Mouse (Mus musculus): ENCODE results near the gene Itgb4.

Gene Itgb4

DNA sequence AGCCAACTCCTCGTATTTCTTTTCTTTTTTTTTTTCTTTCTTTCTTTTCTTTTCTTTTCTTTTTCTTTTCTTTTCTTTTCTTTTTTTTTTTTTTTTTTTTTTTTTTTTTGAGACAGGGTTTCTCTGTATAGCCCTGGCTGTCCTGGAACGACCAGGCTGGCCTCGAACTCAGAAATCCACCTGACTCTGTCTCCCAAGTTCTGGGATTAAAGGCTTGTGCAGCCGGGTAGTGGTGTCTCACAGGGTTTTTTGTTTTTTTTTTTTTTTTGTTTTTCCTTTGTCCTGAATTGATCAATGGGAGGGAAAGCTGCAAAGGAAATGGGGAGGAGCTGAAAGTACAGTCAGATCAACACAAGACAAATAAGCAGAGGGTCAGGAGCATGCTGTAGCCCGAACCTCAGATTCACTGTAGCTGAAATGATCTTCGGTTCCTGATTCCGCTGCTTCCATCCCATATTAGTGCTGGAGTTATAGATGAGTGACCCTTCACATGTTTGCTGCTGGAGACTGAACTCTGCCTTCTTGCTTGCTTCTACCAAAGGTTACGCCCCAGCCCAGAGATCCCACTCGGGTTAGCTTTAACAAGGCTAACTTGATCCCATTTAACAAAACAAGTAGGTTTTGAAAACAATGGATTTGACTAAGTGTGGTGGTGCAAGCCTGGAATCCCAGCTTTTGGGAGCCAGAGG is 53.8 kb downstream of the Itgb4 start:
- no peak for DNase-seq (ENCODE audit: low spot score)

DNA sequence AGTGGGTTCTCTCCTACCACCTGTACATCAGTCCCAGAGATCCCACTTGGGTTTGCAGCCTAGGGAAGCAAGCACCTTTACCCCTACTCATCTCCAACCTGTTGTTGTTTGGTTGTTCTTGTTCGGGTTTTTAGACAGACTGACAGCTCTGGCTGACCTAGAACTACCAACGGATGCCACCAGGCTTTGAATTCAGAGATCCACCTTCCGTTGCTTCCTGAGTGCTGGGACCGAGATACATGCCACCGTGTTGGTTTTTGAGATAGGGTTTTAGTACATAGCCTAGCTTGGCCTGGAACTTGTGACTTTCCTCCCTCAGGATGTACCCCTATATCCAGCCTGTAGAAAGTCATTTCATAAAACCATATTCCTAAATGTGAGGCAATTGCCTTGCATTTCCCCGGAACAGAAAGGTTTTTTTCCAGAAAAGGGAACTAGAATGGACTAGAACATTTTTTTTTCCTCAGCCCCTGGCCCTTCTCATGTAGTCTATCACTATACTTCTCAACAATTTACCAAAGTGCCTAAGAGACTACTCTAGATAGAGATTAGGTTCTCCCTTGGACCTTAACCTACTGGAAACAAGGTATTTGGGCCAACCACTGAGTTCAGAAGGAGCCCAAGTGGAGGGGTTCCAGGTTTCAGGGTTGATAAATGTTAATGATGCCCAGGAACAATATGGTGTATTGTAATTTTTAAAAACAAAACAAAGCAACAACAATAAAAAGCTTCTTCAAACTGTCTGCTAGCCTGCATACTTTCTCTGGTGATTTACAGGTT is 54.8 kb downstream of the Itgb4 start:
- no peak for DNase-seq (ENCODE audit: low spot score)

DNA sequence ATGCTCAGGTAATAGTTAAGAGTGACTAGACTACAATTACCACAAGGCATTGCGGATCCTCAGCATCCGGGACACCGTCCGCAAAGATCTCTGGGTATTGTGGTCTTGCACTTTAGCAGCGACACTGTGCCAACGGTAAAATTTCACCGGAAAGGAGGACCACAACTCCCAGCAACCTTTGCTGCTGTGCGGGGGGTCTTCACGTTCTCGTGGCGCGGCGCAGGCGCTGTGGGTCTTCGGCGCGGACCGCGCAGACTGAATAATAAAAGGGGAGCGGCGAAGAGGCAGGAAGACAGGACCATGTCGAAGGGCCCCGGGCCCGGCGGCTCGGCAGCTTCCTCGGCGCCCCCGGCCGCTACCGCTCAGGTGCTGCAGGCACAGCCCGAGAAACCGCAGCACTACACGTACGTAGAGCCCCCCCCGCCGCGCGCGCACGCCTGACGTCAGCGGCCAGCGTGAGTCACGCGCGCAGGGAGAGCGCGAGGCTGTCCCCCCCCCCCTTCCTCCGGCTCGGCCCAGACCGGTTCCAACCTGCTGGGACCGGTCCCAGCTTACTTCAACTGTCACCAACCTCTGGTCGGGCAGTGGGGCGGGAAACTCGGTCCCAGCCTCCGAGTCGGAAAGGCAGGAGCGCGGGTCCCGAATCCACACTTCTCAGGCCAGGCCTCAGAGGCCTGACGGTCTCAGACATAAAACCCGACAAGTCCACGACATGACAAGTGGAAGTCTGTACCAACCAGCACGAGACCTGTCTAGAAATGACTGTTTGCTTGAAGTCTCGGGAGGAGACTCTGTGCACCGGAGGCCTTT is 55.8 kb downstream of the Itgb4 start, which contains the start of gene Unk:
Gene Unk (plus strand): TSS at position 235 of the 810 bp plus-strand sequence.
- DNase-seq (ENCODE audit: low spot score): peak; percentile 98

DNA sequence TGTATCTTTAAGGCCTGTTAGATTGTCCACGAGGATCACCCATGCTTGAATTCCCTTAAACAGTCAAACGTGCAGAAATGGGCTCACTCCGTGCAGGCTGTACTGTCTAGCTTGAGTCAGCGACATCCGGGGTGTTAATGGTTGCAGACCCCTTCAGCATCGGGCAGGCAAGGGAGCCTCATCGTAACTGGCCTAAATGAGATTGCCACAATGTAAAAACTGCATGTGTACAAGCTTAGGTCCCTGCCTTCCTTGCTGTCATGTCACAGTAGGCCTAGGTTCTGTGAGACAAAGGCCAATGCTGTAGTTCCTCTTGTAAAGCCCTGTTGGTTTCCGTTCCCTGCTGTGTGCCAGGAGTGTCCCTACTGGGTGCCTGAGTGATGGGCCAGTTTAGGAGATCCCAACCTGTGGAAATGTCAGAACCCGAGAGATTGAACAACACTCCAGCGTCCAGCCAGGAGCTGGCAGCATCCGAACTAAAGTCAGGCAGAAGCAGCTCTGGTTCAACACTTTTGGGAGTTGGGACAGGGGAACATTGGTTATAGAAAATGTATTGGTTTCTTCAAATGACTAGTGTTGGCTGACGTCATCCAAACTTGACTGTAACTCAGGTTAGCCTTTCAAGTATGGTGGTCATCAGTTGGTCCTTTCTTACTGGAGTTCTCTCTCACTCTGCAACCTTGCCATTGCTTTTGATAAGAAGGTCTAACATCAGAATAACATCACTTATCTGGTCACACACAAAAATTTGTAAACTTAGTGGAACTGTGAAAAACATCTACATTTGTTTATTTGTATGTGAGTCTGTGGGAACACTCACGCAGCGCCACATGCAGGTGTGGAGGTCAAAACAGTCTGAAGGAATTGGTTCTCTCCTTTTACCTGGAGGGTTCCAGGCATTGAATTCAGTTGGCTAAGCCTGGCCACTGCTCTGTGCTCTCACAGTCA is 56.7 kb downstream of the Itgb4 start:
- no peak for DNase-seq (ENCODE audit: low spot score)

DNA sequence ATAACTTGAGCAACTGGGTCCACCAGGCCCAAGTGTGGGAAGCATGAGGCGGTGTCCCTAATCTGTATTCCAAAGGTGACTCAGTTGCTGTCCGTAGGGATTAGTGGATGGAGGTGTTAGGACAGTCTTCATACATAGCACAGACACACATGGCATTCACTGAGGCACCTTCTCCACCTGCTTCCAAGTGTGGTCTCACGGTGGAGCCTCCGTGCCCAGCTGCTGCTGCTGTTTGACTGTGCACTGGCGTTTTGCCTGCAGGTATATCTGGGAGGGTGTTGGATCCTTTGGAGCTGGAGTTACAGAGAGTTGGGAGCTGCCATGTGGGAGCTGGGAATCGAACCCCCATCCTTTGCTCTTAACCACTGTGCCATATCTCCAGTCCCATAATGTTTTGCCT is 60.1 kb downstream of the Itgb4 start:
- no peak for DNase-seq (ENCODE audit: low spot score)

GRCm38 (mm10) chr11:116036671-116037070 is 62.2 kb downstream of the Itgb4 start:
- no peak for DNase-seq (ENCODE audit: low spot score)

DNA sequence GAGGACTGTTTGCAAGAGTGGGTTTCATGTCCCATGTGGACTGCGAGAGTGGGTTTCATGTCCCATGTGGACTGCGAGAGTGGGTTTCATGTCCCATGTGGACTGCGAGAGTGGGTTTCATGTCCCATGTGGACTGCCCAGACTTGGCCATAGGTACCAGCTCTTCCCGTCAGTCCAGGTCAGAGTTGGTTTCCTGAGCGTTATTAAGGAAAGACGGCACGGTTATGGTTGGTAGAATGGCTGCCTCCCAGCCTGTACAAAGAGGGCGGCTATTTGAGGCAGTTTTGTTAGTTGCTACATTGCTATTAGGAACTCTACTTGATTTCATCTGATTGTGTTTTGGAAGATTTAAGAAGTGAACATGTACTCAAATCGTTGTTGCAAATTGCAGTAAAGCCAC is 63.3 kb downstream of the Itgb4 start:
- no peak for DNase-seq (ENCODE audit: low spot score)

DNA sequence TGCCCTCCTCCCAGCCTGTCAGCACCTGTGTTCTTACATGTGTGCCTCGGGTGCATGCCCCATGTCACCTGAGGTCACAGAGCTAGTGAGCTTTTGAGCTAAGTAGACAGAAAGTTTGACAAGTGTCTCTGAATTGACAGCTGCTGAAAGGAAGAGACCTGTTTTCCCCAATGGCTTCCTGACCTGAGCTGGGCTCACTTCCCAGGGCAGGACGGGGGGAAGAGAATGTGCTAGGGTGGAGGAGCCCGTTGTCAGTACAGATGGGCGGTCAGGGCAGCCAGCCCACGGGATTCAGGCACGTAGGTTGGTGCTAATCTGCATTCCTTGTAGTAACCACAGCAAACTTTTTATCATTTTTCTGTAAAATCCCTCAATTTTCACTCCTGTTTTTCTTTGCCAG is 66.1 kb downstream of the Itgb4 start:
- no peak for DNase-seq (ENCODE audit: low spot score)

GRCm38 (mm10) chr11:116041833-116042232 is 67.3 kb downstream of the Itgb4 start:
- no peak for DNase-seq (ENCODE audit: low spot score)

DNA sequence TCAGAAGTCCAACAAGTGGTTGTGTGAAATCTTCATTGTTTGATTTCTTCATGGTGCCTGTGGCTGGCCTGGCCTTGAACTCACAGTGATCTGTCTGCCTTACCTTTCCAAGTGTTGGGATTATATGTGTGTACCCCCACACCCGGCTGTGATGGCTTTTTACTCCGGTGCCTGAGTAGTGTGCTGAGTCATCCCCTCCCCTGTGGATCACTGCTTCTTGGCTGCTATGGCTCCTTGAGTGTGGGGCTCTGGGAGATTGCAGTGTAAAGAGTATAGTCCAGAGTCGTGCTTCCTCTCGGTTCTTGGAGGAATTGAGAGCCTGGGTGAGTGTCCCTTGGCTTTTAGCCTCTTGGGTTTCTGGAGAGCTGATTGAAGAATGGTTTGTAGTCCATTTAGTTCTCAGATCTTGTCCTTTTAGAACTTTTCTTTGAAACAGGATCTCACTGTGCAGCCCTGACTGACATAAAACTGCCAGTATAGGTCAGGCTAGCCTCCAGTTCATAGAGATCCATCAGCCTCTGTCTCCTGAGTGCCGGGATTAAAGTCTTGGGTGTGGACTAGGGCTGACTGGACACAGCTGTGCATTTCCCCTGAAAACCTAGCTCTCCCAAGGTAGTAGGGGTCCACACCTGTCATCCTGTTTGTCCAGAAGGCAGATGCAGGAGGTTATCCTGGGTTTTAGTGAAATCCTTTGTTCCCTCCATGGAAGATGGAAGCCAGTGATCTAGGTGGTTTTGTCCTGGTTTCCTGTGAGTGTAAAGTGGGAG is 68.0 kb downstream of the Itgb4 start:
- no peak for DNase-seq (ENCODE audit: low spot score)

DNA sequence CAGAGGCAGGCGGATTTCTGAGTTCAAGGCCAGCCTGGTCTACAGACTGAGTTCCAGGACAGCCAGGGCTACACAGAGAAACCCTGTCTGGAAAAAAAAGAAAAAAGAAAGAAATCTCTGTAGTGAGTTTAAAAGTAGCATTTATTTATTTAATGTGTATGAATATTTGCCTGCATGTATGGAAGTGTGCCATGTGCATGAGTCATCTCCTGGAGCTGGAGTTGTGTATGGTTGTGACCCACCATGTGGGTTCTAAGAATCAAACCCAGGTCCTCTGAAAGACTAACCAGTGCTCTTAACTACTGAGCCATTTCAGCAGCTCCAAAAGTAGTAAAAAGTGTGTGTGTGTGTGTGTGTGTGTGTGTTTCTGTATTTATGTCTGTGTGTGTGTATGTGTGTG is 68.8 kb downstream of the Itgb4 start:
- DNase-seq (ENCODE audit: low spot score): no peak

DNA sequence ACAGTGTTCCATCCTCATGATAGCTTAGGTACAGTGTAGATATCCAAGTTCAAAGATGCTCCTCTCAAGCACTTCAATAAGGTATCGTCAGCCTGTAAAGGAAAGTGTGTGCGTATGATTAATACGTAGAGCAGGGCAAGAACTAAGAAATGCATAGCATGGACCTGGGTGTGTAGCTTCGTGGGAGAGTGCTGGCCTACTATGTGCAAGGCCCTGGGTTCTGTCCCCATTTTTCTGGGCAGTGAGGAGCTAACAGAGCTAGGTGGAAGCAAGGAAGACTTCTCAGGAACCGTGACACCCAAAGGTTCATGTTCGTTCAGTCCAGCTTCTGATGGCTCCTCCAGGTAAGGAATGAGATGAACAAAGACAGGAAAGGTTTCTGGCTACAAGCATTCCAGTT is 70.7 kb downstream of the Itgb4 start:
- DNase-seq (ENCODE audit: low spot score): no peak

DNA sequence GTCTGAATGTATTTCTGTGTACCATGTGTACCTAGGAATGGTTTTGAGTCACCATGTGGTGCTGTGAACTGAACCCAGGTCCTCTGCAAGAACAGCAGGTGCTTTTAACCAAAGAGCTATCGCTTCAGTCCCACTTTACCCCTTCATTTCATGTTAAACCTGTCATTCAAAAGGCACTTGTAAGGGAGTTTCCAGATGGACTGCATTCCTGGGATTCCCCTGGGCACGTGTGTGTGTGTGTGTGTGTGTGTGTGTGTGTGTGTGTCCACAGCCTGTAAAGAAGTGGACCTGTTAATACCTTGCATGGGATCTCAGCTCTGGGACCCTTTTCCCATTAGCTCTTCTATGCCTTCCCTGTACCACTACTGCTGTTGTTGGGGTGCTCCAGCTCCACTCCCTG is 75.1 kb downstream of the Itgb4 start:
- DNase-seq (ENCODE audit: low spot score): no peak

DNA sequence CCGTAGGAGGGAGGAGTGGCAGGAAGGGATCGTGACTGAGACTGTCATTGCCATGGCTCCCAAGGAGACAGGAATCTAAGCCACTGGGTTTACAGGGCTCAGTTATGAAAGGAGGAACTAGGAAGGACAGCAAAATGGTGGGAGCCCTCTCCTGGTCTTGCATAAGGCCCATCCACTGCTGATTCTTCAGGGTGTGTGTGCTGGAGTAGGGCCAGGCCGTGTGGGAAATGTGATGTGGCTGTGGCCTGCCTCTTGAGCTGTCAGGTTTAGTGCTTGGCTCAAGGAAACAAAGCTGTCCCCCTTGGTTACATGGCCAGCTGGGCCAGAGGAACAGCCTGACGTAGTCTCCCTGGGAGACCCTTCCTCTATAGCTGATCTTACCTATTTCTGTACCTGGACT is 75.7 kb downstream of the Itgb4 start:
- DNase-seq (ENCODE audit: low spot score): no peak

DNA sequence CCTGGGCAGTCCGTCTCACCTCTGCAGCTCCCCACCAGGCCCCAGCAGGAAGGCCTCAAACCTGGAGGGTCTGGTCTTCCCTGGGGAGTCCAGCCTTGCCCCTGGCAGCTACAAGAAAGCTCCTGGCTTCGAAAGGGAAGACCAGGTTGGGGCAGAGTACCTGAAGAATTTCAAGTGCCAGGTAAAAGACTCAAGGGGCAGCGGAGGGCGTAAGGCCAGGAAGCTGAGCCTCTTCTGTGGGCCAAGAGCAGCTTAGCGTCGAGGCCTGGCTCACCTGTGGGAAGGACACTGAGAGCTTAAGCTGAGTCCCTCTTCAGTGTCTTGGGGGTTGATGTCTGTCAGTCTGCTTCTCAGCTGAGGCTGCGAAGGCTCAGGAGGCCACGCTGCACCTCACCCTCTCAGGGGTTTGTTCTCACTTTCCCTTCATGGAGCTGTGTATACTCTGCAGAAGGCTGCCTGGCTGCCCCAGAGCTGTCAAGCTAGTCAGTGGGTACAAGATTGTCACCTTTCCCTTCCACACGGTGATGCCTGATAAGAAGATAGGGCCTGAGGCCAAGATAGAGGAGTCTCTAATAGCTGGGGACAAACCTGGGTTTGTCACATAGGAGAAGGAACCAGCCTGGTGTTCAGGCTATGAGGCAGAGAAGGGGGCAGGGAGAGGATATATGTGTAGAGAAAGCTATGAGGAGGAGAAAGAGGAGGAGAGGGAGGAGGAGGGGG is 79.2 kb downstream of the Itgb4 start:
- no peak for DNase-seq (ENCODE audit: low spot score)

DNA sequence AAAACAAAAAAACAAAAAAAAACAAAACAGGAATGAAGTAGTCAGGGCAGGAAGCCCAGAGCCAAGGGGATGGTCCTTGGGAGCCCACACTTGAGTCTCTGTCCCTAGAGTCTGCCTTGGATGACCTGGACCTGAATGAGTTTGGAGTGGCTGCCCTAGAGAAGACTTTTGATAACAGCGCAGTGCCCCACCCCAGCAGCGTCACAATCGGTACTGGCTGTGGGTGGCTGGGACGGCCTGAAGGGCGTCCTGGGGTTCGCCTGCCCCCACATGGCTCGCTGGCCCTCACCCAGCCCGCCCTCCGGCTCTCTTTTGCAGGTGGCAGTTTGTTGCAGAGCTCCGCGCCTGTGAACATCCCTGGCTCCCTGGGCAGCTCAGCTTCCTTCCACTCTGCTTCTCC is 81.4 kb downstream of the Itgb4 start:
- DNase-seq (ENCODE audit: low spot score): no peak

DNA sequence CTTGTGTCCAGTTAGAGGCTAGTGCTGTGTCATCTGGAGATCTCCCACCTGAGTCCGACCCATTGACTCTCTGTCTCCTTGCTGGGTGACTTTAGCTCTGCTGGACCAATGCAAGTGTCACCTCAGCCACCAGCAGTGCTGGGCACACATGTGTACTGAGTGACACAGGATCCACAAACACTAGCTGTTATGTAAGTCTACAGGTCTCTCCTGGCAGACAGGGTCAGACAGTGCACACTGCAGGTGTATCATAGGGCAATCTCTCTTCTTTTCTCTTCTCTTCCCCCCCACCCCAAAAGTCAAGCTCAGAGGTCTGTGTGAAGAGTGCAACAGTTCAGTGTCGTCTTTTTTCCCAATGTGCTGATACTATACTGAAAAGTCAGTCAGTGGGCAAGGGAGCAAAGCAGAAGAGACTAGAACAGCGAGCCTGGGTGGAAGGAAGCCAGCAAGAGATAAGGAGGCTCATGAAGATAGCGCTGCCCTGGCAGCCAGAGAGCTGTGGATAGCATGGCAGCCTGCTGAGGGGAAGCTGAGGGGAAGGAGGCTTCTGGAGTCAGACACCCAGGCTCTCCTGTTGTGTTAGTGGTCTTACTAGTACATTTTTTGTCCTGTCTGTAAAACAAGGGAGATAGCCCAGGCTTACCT is 82.8 kb downstream of the Itgb4 start:
- no peak for DNase-seq (ENCODE audit: low spot score)

All from MN1 (cell line).